29 mouse cellular contexts compared by ENCODE assay signal in genomic region chr4:56718573-56719442, GRCm38 (mm10). TPM values are rescaled to one million over a fixed set of nuclear protein-coding genes. Genes with fewer than 3 reads are reported as not detected.
DNase-seq lines count a peak whose midpoint lies in the region; ATAC-seq and TF ChIP-seq lines count a peak whose summit lies in the region.
"Had no signal": no experiment of that assay in that cellular context is flagged by ENCODE, and none has a peak within 500 bp of the region (broad histone marks: within the 10 kb centered on the region; RNA-seq: fewer than 3 reads in every experiment).

No protein-coding gene starts in this region.

- intact Hi-C loops in heart, postnatal 14 days (cut with DNase I): no loop called here

- ATAC-seq in forebrain, embryonic 14.5 days: no peak
- ATAC-seq in forebrain, embryonic 11.5 days (replicated peaks; ENCODE audit: low FRiP score): no peak
- ATAC-seq in heart, embryonic 14.5 days (ENCODE audit: insufficient number of reproducible peaks, insufficient read depth, low FRiP score, low read depth): peak; percentile 20; the same call in 1 of the 2 replicates
- ATAC-seq in lung, embryonic 16.5 days (ENCODE audit: low read depth): 0 out of 2 replicates have a peak, but pooled peaks have one; percentile 51
- 0 out of 2 replicates have a peak, but pooled peaks have one; percentile 41 for ATAC-seq in midbrain, postnatal 0 days (ENCODE audit: low FRiP score)
- no peak for ATAC-seq in granulocyte monocyte progenitor cell, adult 5-6 weeks (replicated peaks; ENCODE audit: poor library complexity, severe bottlenecking)
- ATAC-seq: activated CD4-positive, CD25-positive, alpha-beta regulatory T cell, adult 4 months; CD4-positive, CD25-positive, alpha-beta regulatory T cell, adult 4 months; forebrain, embryonic 15.5 days had no signal

- no peaks in the 10 kb centered on the region for H3K9me3 ChIP-seq in forebrain, embryonic 14.5 days (replicated peaks; ENCODE audit: control insufficient read depth, low read length)
- H3K9me3 ChIP-seq in forebrain, embryonic 11.5 days (ENCODE audit: control insufficient read depth, low read length): no peaks in the 10 kb centered on the region
- no peaks in the 10 kb centered on the region for H3K9me3 ChIP-seq in heart, embryonic 14.5 days (ENCODE audit: control insufficient read depth, low read length)
- no peaks in the 10 kb centered on the region for H3K9me3 ChIP-seq in lung, embryonic 16.5 days (ENCODE audit: control insufficient read depth, low read length)
- H3K9me3 ChIP-seq in midbrain, postnatal 0 days (ENCODE audit: low read length): no peaks in the 10 kb centered on the region
- H3K9me3 ChIP-seq: embryonic facial prominence, embryonic 12.5 days; forebrain, embryonic 15.5 days; limb, embryonic 15.5 days; liver, embryonic 15.5 days; megakaryocyte, embryonic 14.5 days; neural tube, embryonic 13.5 days had no signal

- H3K9ac ChIP-seq in forebrain, embryonic 14.5 days (ENCODE audit: low read length): no peak overlapping the region
- H3K9ac ChIP-seq in forebrain, embryonic 11.5 days (ENCODE audit: low read length): no peak overlapping the region
- H3K9ac ChIP-seq in heart, embryonic 14.5 days (ENCODE audit: low read length): 0 out of 2 replicates have a peak overlapping the region, but pooled peaks have one; percentile 27
- no peak overlapping the region for H3K9ac ChIP-seq in lung, embryonic 16.5 days (ENCODE audit: low read length)
- H3K9ac ChIP-seq in midbrain, postnatal 0 days (replicated peaks; ENCODE audit: low read length, poor library complexity, severe bottlenecking): no peak overlapping the region
- H3K9ac ChIP-seq: embryonic facial prominence, embryonic 12.5 days; forebrain, embryonic 15.5 days; hindbrain, embryonic 14.5 days; limb, embryonic 15.5 days; liver, embryonic 15.5 days; neural tube, embryonic 13.5 days had no signal

- H3K27me3 ChIP-seq in forebrain, embryonic 14.5 days (replicated peaks; ENCODE audit: control insufficient read depth, insufficient read depth, low read length): no peaks in the 10 kb centered on the region
- no peaks in the 10 kb centered on the region for H3K27me3 ChIP-seq in forebrain, embryonic 11.5 days (ENCODE audit: control insufficient read depth, insufficient read depth, low read length)
- H3K27me3 ChIP-seq in heart, embryonic 14.5 days (ENCODE audit: control insufficient read depth, insufficient read depth, low read length): no peaks in the 10 kb centered on the region
- H3K27me3 ChIP-seq in lung, embryonic 16.5 days (ENCODE audit: control insufficient read depth, insufficient read depth, low read depth, low read length): no peaks in the 10 kb centered on the region
- H3K27me3 ChIP-seq in midbrain, postnatal 0 days (ENCODE audit: insufficient read depth, low read length): no peaks in the 10 kb centered on the region
- H3K27me3 ChIP-seq: embryonic facial prominence, embryonic 12.5 days; forebrain, embryonic 15.5 days; limb, embryonic 15.5 days; liver, embryonic 15.5 days; neural tube, embryonic 13.5 days had no signal

- H3K27ac ChIP-seq in forebrain, embryonic 14.5 days (ENCODE audit: low read depth, low read length): no peak overlapping the region
- no peak overlapping the region for H3K27ac ChIP-seq in forebrain, embryonic 11.5 days (ENCODE audit: low read depth, low read length)
- H3K27ac ChIP-seq in heart, embryonic 14.5 days (replicated peaks in 1 of 2; ENCODE audit: control insufficient read depth in 1 of 2, insufficient read depth in 1 of 2, low read depth in 2 of 2, low read length in 2 of 2): peak overlapping the region; percentile 86 to 89
- H3K27ac ChIP-seq in lung, embryonic 16.5 days (ENCODE audit: low read length): no peak overlapping the region
- H3K27ac ChIP-seq in midbrain, postnatal 0 days (ENCODE audit: low read depth, low read length): 0 out of 2 replicates have a peak overlapping the region, but pooled peaks have one; percentile 12
- H3K27ac ChIP-seq: embryonic facial prominence, embryonic 12.5 days; forebrain, embryonic 15.5 days; hindbrain, embryonic 14.5 days; limb, embryonic 15.5 days; liver, embryonic 15.5 days; neural tube, embryonic 13.5 days; stomach, postnatal 0 days had no signal

- WGBS in forebrain, embryonic 14.5 days: 68% methylated on average over 12 of the region's 12 CpGs
- WGBS in forebrain, embryonic 11.5 days: 79% methylated on average over 12 of the region's 12 CpGs
- WGBS in heart, embryonic 14.5 days: 25% methylated on average over 12 of the region's 12 CpGs
- WGBS in lung, embryonic 16.5 days: 43% methylated on average over 12 of the region's 12 CpGs
- WGBS in lung, adult 2 months: 63% methylated on average over 12 of the region's 12 CpGs
- 53% methylated on average over 12 of the region's 12 CpGs for WGBS in midbrain, postnatal 0 days

- H3K4me1 ChIP-seq in forebrain, embryonic 14.5 days (ENCODE audit: control insufficient read depth, insufficient read depth, low read length): no peaks in the 10 kb centered on the region
- H3K4me1 ChIP-seq in forebrain, embryonic 11.5 days (replicated peaks; ENCODE audit: control insufficient read depth, insufficient read depth, low read length): no peaks in the 10 kb centered on the region
- peaks cover 34 to 43% of the 10 kb centered on the region in 2 experiments for H3K4me1 ChIP-seq in heart, embryonic 14.5 days (ENCODE audit: control insufficient read depth in 2 of 2, insufficient read depth in 2 of 2, low read length in 2 of 2)
- no peaks in the 10 kb centered on the region for H3K4me1 ChIP-seq in lung, embryonic 16.5 days (replicated peaks; ENCODE audit: control insufficient read depth, insufficient read depth, low read length)
- no peaks in the 10 kb centered on the region for H3K4me1 ChIP-seq in lung, adult 2 months (ENCODE audit: control insufficient read depth, insufficient read depth, low read length)
- no peaks in the 10 kb centered on the region for H3K4me1 ChIP-seq in midbrain, postnatal 0 days (ENCODE audit: insufficient read depth, low read length)
- H3K4me1 ChIP-seq: liver, embryonic 15.5 days; megakaryocyte, embryonic 14.5 days had no signal

- no peaks in the 10 kb centered on the region for H3K36me3 ChIP-seq in forebrain, embryonic 14.5 days (ENCODE audit: control insufficient read depth, insufficient read depth, low read length)
- H3K36me3 ChIP-seq in forebrain, embryonic 11.5 days (ENCODE audit: control insufficient read depth, insufficient read depth, low read length): no peaks in the 10 kb centered on the region
- H3K36me3 ChIP-seq in heart, embryonic 14.5 days (ENCODE audit: control insufficient read depth, insufficient read depth, low read length): no peaks in the 10 kb centered on the region
- H3K36me3 ChIP-seq in lung, embryonic 16.5 days (ENCODE audit: control insufficient read depth, insufficient read depth, low read length): no peaks in the 10 kb centered on the region
- no peaks in the 10 kb centered on the region for H3K36me3 ChIP-seq in midbrain, postnatal 0 days (ENCODE audit: insufficient read depth, low read length)
- H3K36me3 ChIP-seq: embryonic facial prominence, embryonic 12.5 days; forebrain, embryonic 15.5 days; limb, embryonic 15.5 days; liver, embryonic 15.5 days; neural tube, embryonic 13.5 days had no signal

- no peak overlapping the region for H3K4me2 ChIP-seq in forebrain, embryonic 14.5 days (ENCODE audit: low read length)
- H3K4me2 ChIP-seq in forebrain, embryonic 11.5 days (ENCODE audit: low read depth, low read length, severe bottlenecking): no peak overlapping the region
- H3K4me2 ChIP-seq in heart, embryonic 14.5 days (ENCODE audit: low read length): peak overlapping the region; percentile 46
- H3K4me2 ChIP-seq in lung, embryonic 16.5 days (ENCODE audit: low read depth, low read length): no peak overlapping the region
- H3K4me2 ChIP-seq in midbrain, postnatal 0 days (ENCODE audit: low read depth, low read length, poor library complexity, severe bottlenecking): no peak overlapping the region
- H3K4me2 ChIP-seq: embryonic facial prominence, embryonic 12.5 days; forebrain, embryonic 15.5 days; hindbrain, embryonic 14.5 days; limb, embryonic 15.5 days; liver, embryonic 15.5 days; neural tube, embryonic 13.5 days had no signal

- TF ChIP-seq CTCF in lung, adult 2 months (IDR thresholded peaks at IDR 0.05; ENCODE audit: insufficient read depth, low read length): no peak
- no peak for TF ChIP-seq CTCF in midbrain, postnatal 0 days (IDR thresholded peaks at IDR 0.05)

- no peak for TF ChIP-seq POLR2A in lung, adult 2 months (IDR thresholded peaks at IDR 0.05; ENCODE audit: borderline replicate concordance, extremely low read depth, low read depth, low read length)

- peak; percentile 3 for DNase-seq in forebrain, embryonic 14.5 days (ENCODE audit: low spot score)
- no peak for DNase-seq in forebrain, embryonic 11.5 days (ENCODE audit: low spot score)
- no peak for DNase-seq in heart, postnatal 14 days
- no peak for DNase-seq in lung, adult 2 months
- no peak for DNase-seq in midbrain, postnatal 0 days (ENCODE audit: low spot score)
- DNase-seq: cerebellum, adult 11 months; cerebellum, postnatal 10 days; right cerebral cortex, adult 18-20 months had no signal

- H3K4me3 ChIP-seq in forebrain, embryonic 14.5 days (ENCODE audit: low read depth, low read length): no peak overlapping the region
- H3K4me3 ChIP-seq in forebrain, embryonic 11.5 days (ENCODE audit: low read depth, low read length): no peak overlapping the region
- H3K4me3 ChIP-seq in heart, embryonic 14.5 days (ENCODE audit: control insufficient read depth in 1 of 2, insufficient read depth in 1 of 2, low read depth in 1 of 2, low read length in 2 of 2): no peak overlapping the region
- no peak overlapping the region for H3K4me3 ChIP-seq in lung, embryonic 16.5 days (ENCODE audit: low read length)
- H3K4me3 ChIP-seq in lung, adult 2 months (replicated peaks; ENCODE audit: extremely low read depth, low read depth, low read length): no peak overlapping the region
- no peak overlapping the region for H3K4me3 ChIP-seq in midbrain, postnatal 0 days (ENCODE audit: low read depth, low read length)
- H3K4me3 ChIP-seq: embryonic facial prominence, embryonic 12.5 days; erythroblast, embryonic 14.5 days; forebrain, embryonic 15.5 days; limb, embryonic 15.5 days; liver, embryonic 15.5 days; megakaryocyte, embryonic 14.5 days; neural tube, embryonic 13.5 days had no signal

RNA-seq across cellular contexts. Expression of gene Gm26657, which starts 21.1 kb away (rescaled TPM):
- polyA plus RNA-seq in forebrain, embryonic 14.5 days (2014; fragmentation: Nextera tagmentation; extraction: Ambion mirVana): not detected in 2 replicates
- polyA plus RNA-seq in forebrain, embryonic 11.5 days (2014; fragmentation: Nextera tagmentation; extraction: Ambion mirVana): not detected in 2 replicates
- not detected in 2 replicates for polyA plus RNA-seq in heart, embryonic 14.5 days (2014; fragmentation: Nextera tagmentation; extraction: Ambion mirVana)
- not detected for total RNA-seq in heart, postnatal 14 days (2021)
- not detected in 2 replicates for polyA plus RNA-seq in lung, embryonic 16.5 days (2015; fragmentation: Nextera tagmentation; extraction: Ambion mirVana)
- not detected in 2 replicates for polyA plus RNA-seq in lung, adult 2 months (2012; rRNA removed)
- total RNA-seq in midbrain, postnatal 0 days (2014; rRNA removed): not detected in 2 replicates
- not detected in 2 replicates for polyA plus RNA-seq in midbrain, postnatal 0 days (2015; fragmentation: Nextera tagmentation; extraction: Ambion mirVana)
- not detected in 2 replicates for total RNA-seq in granulocyte monocyte progenitor cell, adult 5-6 weeks (2014; fragmentation: Nextera tagmentation)
- total RNA-seq in granulocyte monocyte progenitor cell, adult 5-6 weeks (2017): not detected in 2 replicates
- total RNA-seq: adrenal gland, postnatal 10 days; gastrocnemius, postnatal 4 days; layer of hippocampus, adult 18-20 months; layer of hippocampus, postnatal 25 days; left cerebral cortex, postnatal 14 days had no signal
- polyA plus RNA-seq: activated CD4-positive, CD25-positive, alpha-beta regulatory T cell, adult 4 months; CD4-positive, CD25-positive, alpha-beta regulatory T cell, adult 4 months; embryonic facial prominence, embryonic 12.5 days; erythroblast, embryonic 14.5 days; forebrain, embryonic 15.5 days; hindbrain, embryonic 14.5 days; intestine, embryonic 14.5 days; kidney, embryonic 14.5 days; limb, embryonic 15.5 days; liver, embryonic 15.5 days; neural tube, embryonic 13.5 days; stomach, postnatal 0 days had no signal

RNA-seq across cellular contexts. Expression of gene Actl7b, which starts 22.4 kb away (rescaled TPM):
- polyA plus RNA-seq in forebrain, embryonic 14.5 days (2014; fragmentation: Nextera tagmentation; extraction: Ambion mirVana): not detected in 2 replicates
- polyA plus RNA-seq in forebrain, embryonic 11.5 days (2014; fragmentation: Nextera tagmentation; extraction: Ambion mirVana): 0.19 TPM in 1 of 2 replicates, not detected in the other
- not detected in 2 replicates for polyA plus RNA-seq in heart, embryonic 14.5 days (2014; fragmentation: Nextera tagmentation; extraction: Ambion mirVana)
- total RNA-seq in heart, postnatal 14 days (2021): under 1 TPM in 1 of 2 experiments, not detected in 1; 0.15 TPM
- not detected in 2 replicates for polyA plus RNA-seq in lung, embryonic 16.5 days (2015; fragmentation: Nextera tagmentation; extraction: Ambion mirVana)
- 0.27 and 0.28 TPM in 2 replicates for polyA plus RNA-seq in lung, adult 2 months (2012; rRNA removed)
- total RNA-seq in midbrain, postnatal 0 days (2014; rRNA removed): 0.16 and 0.47 TPM in 2 replicates
- not detected in 2 replicates for polyA plus RNA-seq in midbrain, postnatal 0 days (2015; fragmentation: Nextera tagmentation; extraction: Ambion mirVana)
- total RNA-seq in granulocyte monocyte progenitor cell, adult 5-6 weeks (2014; fragmentation: Nextera tagmentation): not detected in 2 replicates
- total RNA-seq in granulocyte monocyte progenitor cell, adult 5-6 weeks (2017): not detected in 2 replicates
- total RNA-seq: adrenal gland, postnatal 10 days; gastrocnemius, postnatal 4 days; layer of hippocampus, adult 18-20 months had no signal
- polyA plus RNA-seq: activated CD4-positive, CD25-positive, alpha-beta regulatory T cell, adult 4 months; CD4-positive, CD25-positive, alpha-beta regulatory T cell, adult 4 months; embryonic facial prominence, embryonic 12.5 days; erythroblast, embryonic 14.5 days; forebrain, embryonic 15.5 days; hindbrain, embryonic 14.5 days; intestine, embryonic 14.5 days; kidney, embryonic 14.5 days; limb, embryonic 15.5 days; liver, embryonic 15.5 days; neural tube, embryonic 13.5 days; stomach, postnatal 0 days had no signal

RNA-seq across cellular contexts. Expression of gene Actl7a, which starts 24.4 kb away (rescaled TPM):
- polyA plus RNA-seq in forebrain, embryonic 14.5 days (2014; fragmentation: Nextera tagmentation; extraction: Ambion mirVana): not detected in 2 replicates
- polyA plus RNA-seq in forebrain, embryonic 11.5 days (2014; fragmentation: Nextera tagmentation; extraction: Ambion mirVana): 0.12 TPM in 1 of 2 replicates, not detected in the other
- polyA plus RNA-seq in heart, embryonic 14.5 days (2014; fragmentation: Nextera tagmentation; extraction: Ambion mirVana): not detected in 2 replicates
- not detected for total RNA-seq in heart, postnatal 14 days (2021)
- not detected in 2 replicates for polyA plus RNA-seq in lung, embryonic 16.5 days (2015; fragmentation: Nextera tagmentation; extraction: Ambion mirVana)
- polyA plus RNA-seq in lung, adult 2 months (2012; rRNA removed): 0.09 TPM in 1 of 2 replicates, not detected in the other
- total RNA-seq in midbrain, postnatal 0 days (2014; rRNA removed): not detected in 2 replicates
- not detected in 2 replicates for polyA plus RNA-seq in midbrain, postnatal 0 days (2015; fragmentation: Nextera tagmentation; extraction: Ambion mirVana)
- total RNA-seq in granulocyte monocyte progenitor cell, adult 5-6 weeks (2014; fragmentation: Nextera tagmentation): not detected in 2 replicates
- total RNA-seq in granulocyte monocyte progenitor cell, adult 5-6 weeks (2017): not detected in 2 replicates
- total RNA-seq: adrenal gland, postnatal 10 days; gastrocnemius, postnatal 4 days; layer of hippocampus, adult 18-20 months; layer of hippocampus, postnatal 25 days; left cerebral cortex, postnatal 14 days had no signal
- polyA plus RNA-seq: activated CD4-positive, CD25-positive, alpha-beta regulatory T cell, adult 4 months; CD4-positive, CD25-positive, alpha-beta regulatory T cell, adult 4 months; embryonic facial prominence, embryonic 12.5 days; erythroblast, embryonic 14.5 days; forebrain, embryonic 15.5 days; hindbrain, embryonic 14.5 days; intestine, embryonic 14.5 days; kidney, embryonic 14.5 days; limb, embryonic 15.5 days; liver, embryonic 15.5 days; neural tube, embryonic 13.5 days; stomach, postnatal 0 days had no signal

Comparison
In these comparisons a context has a peak if more than half of its experiments do, and no peak if none do; other contexts are left out.
1. ATAC-seq: peak in heart, embryonic 14.5 days (single experiment), lung, embryonic 16.5 days (single experiment) and midbrain, postnatal 0 days (single experiment); none in forebrain, embryonic 14.5 days (single experiment), forebrain, embryonic 11.5 days (single experiment) and granulocyte monocyte progenitor cell, adult 5-6 weeks (single experiment).
2. H3K27ac ChIP-seq: peak in heart, embryonic 14.5 days (2 of 2) and midbrain, postnatal 0 days (single experiment); none in forebrain, embryonic 14.5 days (single experiment), forebrain, embryonic 11.5 days (single experiment) and lung, embryonic 16.5 days (single experiment).